In the genomic region with DNA sequence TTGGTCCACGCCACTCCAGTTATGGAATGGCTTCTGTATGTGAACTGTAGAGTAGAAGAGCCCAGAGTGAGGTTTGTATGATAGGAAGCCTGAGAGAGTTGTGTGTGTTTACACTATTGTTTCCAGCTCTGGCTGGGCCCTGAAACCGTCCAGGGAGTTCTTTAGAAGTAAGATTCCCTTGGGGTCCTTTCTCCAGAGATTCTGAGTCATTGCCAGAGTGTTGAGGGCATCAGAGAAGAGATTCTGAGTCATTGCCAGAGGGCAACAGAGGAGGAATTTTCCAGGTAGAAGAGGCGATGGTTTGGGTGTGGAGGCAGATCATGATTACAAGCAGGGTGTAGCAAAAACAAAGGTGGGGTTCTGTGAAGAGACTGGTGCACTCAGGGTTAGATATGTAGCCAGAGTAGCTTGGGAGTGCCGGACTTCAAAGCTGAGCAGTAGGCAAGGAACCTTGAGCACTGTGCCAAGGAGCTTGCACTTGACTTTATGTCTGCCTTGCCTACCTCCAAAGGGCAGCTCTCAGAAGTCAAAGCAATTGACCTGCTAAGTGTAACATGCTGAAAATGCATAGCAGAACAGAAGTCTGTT, we compare ENCODE assay signal across 29 mouse cellular contexts. TPM values are rescaled to one million over a fixed set of nuclear protein-coding genes. Genes with fewer than 3 reads are reported as not detected.
"Had no signal": no experiment of that assay in that cellular context is flagged by ENCODE, and none has a peak within 500 bp of the region (broad histone marks: within the 10 kb centered on the region; RNA-seq: fewer than 3 reads in every experiment).

No protein-coding gene starts in this region.

- H3K4me1 ChIP-seq: intestine, embryonic 15.5 days; midbrain, embryonic 15.5 days; neural tube, embryonic 12.5 days; neural tube, embryonic 15.5 days; stomach, embryonic 15.5 days had no signal

- H3K27me3 ChIP-seq: intestine, embryonic 15.5 days; lung, embryonic 15.5 days; midbrain, embryonic 12.5 days; midbrain, embryonic 15.5 days; neural tube, embryonic 12.5 days; neural tube, embryonic 15.5 days; stomach, embryonic 15.5 days had no signal

- H3K27ac ChIP-seq: intestine, embryonic 15.5 days; kidney, postnatal 0 days; left cerebral cortex, adult 2 months; liver, embryonic 15.5 days; lung, embryonic 15.5 days; macrophage; midbrain, embryonic 12.5 days; midbrain, embryonic 15.5 days; neural tube, embryonic 12.5 days; neural tube, embryonic 15.5 days; stomach, embryonic 15.5 days had no signal

- H3K9me3 ChIP-seq: intestine, embryonic 15.5 days; liver, embryonic 15.5 days; lung, embryonic 15.5 days; midbrain, embryonic 12.5 days; midbrain, embryonic 15.5 days; neural tube, embryonic 12.5 days; neural tube, embryonic 15.5 days; stomach, embryonic 15.5 days had no signal

- DNase-seq: kidney, adult 2 months; kidney, postnatal 25 days; layer of hippocampus, postnatal 36 days; lung, adult 18-20 months; right cerebral cortex, postnatal 4 days; spleen, adult 18-20 months; thymus, adult 2 months; thymus, postnatal 14 days; thymus, postnatal 4 days had no signal

- H3K9ac ChIP-seq: intestine, embryonic 15.5 days; liver, embryonic 15.5 days; lung, embryonic 15.5 days; midbrain, embryonic 12.5 days; midbrain, embryonic 15.5 days; neural tube, embryonic 12.5 days; neural tube, embryonic 15.5 days; stomach, embryonic 15.5 days had no signal

- H3K4me2 ChIP-seq: intestine, embryonic 15.5 days; liver, embryonic 15.5 days; lung, embryonic 15.5 days; midbrain, embryonic 12.5 days; midbrain, embryonic 15.5 days; neural tube, embryonic 12.5 days; neural tube, embryonic 15.5 days; stomach, embryonic 15.5 days had no signal

- H3K4me3 ChIP-seq: intestine, embryonic 15.5 days; left cerebral cortex, adult 2 months; liver, embryonic 15.5 days; lung, embryonic 15.5 days; midbrain, embryonic 12.5 days; midbrain, embryonic 15.5 days; neural tube, embryonic 12.5 days; neural tube, embryonic 15.5 days; stomach, embryonic 15.5 days had no signal

- ATAC-seq: intestine, embryonic 15.5 days; midbrain, embryonic 15.5 days had no signal

- H3K36me3 ChIP-seq: intestine, embryonic 15.5 days; lung, embryonic 15.5 days; midbrain, embryonic 12.5 days; midbrain, embryonic 15.5 days; neural tube, embryonic 12.5 days; neural tube, embryonic 15.5 days had no signal

RNA-seq across cellular contexts. Expression of gene 4930568D16Rik, which starts 57.5 kb away (rescaled TPM):
- total RNA-seq: layer of hippocampus, adult 8-10 months; layer of hippocampus, postnatal 10 days; layer of hippocampus, postnatal 36 days; left cerebral cortex, adult 2 months; left cerebral cortex, postnatal 10 days; left cerebral cortex, postnatal 36 days; liver, adult 2 months; megakaryocyte, adult 5-6 weeks had no signal
- polyA plus RNA-seq: intestine, embryonic 15.5 days; kidney, adult 2 months; kidney, embryonic 14.5 days; kidney, postnatal 0 days; limb, embryonic 11.5 days; limb, embryonic 14.5 days; liver, adult 2 months; liver, embryonic 15.5 days; lung, embryonic 15.5 days; macrophage; midbrain, embryonic 12.5 days; midbrain, embryonic 15.5 days; neural tube, embryonic 12.5 days; neural tube, embryonic 15.5 days; stomach, embryonic 15.5 days; thymus, adult 2 months had no signal
